Mouse (Mus musculus): ENCODE data around the gene Cpt1c.

The Cpt1c gene

GRCm38 (mm10) chr7:44962831-44963230 is 11.8 kb downstream of the Cpt1c start:
- no peak for DNase-seq (ENCODE audit: low spot score)

- no peak for DNase-seq (ENCODE audit: low spot score)
Observed at GRCm38 (mm10) chr7:44962337-44962736, 12.3 kb downstream of the Cpt1c start.

- no peak for DNase-seq (ENCODE audit: low spot score)
Observed at GRCm38 (mm10) chr7:44960512-44960910, 14.1 kb downstream of the Cpt1c start.

- DNase-seq (ENCODE audit: low spot score), result no peak
Observed at GRCm38 (mm10) chr7:44959874-44960511, 14.7 kb downstream of the Cpt1c start.

- no peak for DNase-seq (ENCODE audit: low spot score)
Observed at GRCm38 (mm10) chr7:44959281-44959680, 15.4 kb downstream of the Cpt1c start.

- DNase-seq (ENCODE audit: low spot score), result peak; percentile 51
Observed at GRCm38 (mm10) chr7:44958208-44958607, 16.4 kb downstream of the Cpt1c start.

- DNase-seq (ENCODE audit: low spot score), result peak; percentile 69
Observed at GRCm38 (mm10) chr7:44957183-44957835, 17.3 kb downstream of the Cpt1c start.

- DNase-seq (ENCODE audit: low spot score), result no peak
Observed at GRCm38 (mm10) chr7:44956266-44956665, 18.4 kb downstream of the Cpt1c start.

GRCm38 (mm10) chr7:44955628-44956027 is 19.0 kb downstream of the Cpt1c start:
- no peak for DNase-seq (ENCODE audit: low spot score)

GRCm38 (mm10) chr7:44954091-44954885 is 20.4 kb downstream of the Cpt1c start:
- no peak for DNase-seq (ENCODE audit: low spot score)

- DNase-seq (ENCODE audit: low spot score), result no peak
Observed at GRCm38 (mm10) chr7:44953561-44953960, 21.1 kb downstream of the Cpt1c start.

- peak; percentile 96 for DNase-seq (ENCODE audit: low spot score)
Observed at GRCm38 (mm10) chr7:44952611-44953306, 21.9 kb downstream of the Cpt1c start.

- peak; percentile 85 for DNase-seq (ENCODE audit: low spot score)
Observed at GRCm38 (mm10) chr7:44951960-44952359, 22.7 kb downstream of the Cpt1c start.

- no peak for DNase-seq (ENCODE audit: low spot score)
Observed at GRCm38 (mm10) chr7:44949922-44950321, 24.7 kb downstream of the Cpt1c start.

GRCm38 (mm10) chr7:44942904-44943303 is 31.7 kb downstream of the Cpt1c start, which contains the start of gene Tsks:
Tsks (plus strand) TSS chr7:44943204.
- DNase-seq (ENCODE audit: low spot score), result no peak

- no peak for DNase-seq (ENCODE audit: low spot score)
Observed at GRCm38 (mm10) chr7:44938680-44939079, 36.0 kb downstream of the Cpt1c start.

- DNase-seq (ENCODE audit: low spot score), result peak; percentile 99
Observed at GRCm38 (mm10) chr7:44929204-44930151, 45.2 kb downstream of the Cpt1c start, which contains the start of gene Ap2a1. Ap2a1 (minus strand) TSS chr7:44929496.

GRCm38 (mm10) chr7:44928570-44928969 is 46.1 kb downstream of the Cpt1c start:
- no peak for DNase-seq (ENCODE audit: low spot score)

GRCm38 (mm10) chr7:44925468-44925867 is 49.2 kb downstream of the Cpt1c start:
- peak; percentile 33 for DNase-seq (ENCODE audit: low spot score)

GRCm38 (mm10) chr7:44922530-44922929 is 52.1 kb downstream of the Cpt1c start:
- DNase-seq (ENCODE audit: low spot score), result no peak

GRCm38 (mm10) chr7:44919127-44919526 is 55.5 kb downstream of the Cpt1c start:
- no peak for DNase-seq (ENCODE audit: low spot score)

All from urinary bladder, postnatal 14 days (tissue).